Mouse (Mus musculus) urinary bladder, adult 18-20 months (tissue): ENCODE results near the gene Zgrf1.

ENCODE experiments used
- DNase-seq, 2 experiments: peaks; one replicate each; pipeline ENCODE4 v3.0.0; 2022; ENCODE audit warnings: low spot score in 2 of 2, mixed read lengths in 2 of 2

The Zgrf1 gene

GRCm38 (mm10) chr3:127639875-127640761 lies 86.8 kb downstream of the Zgrf1 start:
- DNase-seq = peak in 1 of 2 experiments; percentile 4

GRCm38 (mm10) chr3:127640762-127641700 lies 87.7 kb downstream of the Zgrf1 start:
- DNase-seq = no peak

- no peak for DNase-seq
These were observed 88.9 kb downstream of the Zgrf1 start for GRCm38 (mm10) chr3:127642211-127642610.

- no peak for DNase-seq
These were observed 93.0 kb downstream of the Zgrf1 start for GRCm38 (mm10) chr3:127646156-127646825.

DNA sequence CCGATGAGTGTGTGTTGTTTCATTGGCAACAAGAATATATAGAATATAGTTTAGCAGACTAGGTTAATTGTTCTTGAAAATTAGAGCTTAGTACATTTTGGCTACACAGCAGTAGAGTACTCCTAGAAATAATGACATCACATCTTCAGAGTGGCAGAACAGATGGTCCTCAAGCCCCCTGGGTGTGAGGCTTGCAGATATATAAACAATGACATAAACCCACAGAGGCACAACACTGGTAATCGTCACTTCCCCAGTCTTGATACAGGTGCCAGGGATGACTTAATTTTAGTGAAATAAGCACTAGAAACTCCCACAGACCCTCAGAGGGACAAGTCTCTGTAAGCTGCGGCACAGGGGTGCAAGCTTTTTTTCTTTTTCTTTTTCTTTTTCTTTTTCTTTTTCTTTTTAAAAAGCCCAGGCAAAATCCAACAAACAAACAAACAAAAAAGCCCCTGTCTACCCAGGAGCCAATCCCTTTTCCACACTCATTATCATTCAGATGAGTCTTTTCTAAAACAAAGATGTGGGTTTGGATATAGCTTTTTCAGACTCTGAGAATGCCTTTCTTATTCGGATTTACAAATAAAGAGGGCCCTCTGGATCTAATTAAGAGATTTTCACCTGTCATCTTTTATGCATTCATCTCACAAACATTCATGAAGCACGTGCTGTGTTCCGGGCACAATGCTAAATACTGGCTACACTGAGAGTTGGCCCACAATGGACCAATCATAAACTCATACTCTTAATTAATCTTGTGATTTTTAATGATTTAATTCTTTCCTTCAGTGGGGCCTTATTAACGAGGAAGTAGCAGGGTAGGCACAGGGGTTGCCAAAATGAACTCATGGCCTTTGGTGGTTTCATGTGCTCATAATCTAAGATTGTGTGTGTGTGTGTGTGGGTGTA lies 98.7 kb downstream of the Zgrf1 start:
- no peak for DNase-seq

GRCm38 (mm10) chr3:127660712-127661111 lies 107.4 kb downstream of the Zgrf1 start:
- no peak for DNase-seq

DNA sequence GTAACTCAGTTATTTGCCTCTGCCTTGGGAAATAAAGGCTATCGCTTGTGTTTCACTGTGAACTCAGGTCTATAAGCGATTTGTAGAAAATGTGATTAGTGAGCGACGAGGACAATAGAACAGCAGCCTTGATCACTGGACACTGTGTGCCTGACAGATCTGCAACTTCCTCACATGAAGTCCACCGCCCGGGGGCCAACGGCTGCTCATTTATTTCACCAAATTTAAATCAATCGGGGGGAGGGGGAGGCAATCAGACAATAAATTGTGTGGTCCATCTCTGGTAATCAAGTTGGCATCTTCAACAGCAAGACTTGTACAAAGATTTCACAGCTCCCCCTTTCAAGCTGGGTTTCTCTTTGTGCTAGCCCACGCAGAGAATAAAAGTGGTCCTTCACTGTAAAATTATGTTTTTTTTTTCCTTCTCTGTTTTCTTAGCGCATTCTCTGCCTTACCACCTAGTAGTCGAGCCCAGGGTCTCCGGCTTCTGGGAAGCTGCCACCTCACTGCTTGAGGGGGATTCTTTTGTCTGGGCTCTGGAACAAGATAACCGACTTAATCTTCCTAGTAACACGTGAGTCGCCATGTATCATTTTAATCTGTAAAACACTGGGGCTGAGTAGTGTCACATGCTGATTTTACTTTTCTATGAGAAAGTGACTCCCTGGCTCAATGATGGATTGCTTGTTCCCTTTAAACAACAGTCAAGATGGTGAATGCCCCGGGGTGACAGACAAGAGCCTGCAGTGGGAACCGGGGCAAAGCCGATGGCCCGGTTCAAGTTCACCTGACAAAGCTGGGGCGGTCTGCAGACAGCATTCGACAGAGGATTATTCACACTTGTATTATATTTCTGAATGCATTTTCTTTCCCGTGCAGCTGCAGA lies 108.6 kb downstream of the Zgrf1 start:
- no peak for DNase-seq
